Mouse (Mus musculus): ENCODE measurements around the gene Thumpd3. TPM values are rescaled to one million over a fixed set of nuclear protein-coding genes. Genes with fewer than 3 reads are reported as not detected.

The Thumpd3 gene
- 10 to 100 TPM; 29.4 TPM for total RNA-seq (2021)

DNA sequence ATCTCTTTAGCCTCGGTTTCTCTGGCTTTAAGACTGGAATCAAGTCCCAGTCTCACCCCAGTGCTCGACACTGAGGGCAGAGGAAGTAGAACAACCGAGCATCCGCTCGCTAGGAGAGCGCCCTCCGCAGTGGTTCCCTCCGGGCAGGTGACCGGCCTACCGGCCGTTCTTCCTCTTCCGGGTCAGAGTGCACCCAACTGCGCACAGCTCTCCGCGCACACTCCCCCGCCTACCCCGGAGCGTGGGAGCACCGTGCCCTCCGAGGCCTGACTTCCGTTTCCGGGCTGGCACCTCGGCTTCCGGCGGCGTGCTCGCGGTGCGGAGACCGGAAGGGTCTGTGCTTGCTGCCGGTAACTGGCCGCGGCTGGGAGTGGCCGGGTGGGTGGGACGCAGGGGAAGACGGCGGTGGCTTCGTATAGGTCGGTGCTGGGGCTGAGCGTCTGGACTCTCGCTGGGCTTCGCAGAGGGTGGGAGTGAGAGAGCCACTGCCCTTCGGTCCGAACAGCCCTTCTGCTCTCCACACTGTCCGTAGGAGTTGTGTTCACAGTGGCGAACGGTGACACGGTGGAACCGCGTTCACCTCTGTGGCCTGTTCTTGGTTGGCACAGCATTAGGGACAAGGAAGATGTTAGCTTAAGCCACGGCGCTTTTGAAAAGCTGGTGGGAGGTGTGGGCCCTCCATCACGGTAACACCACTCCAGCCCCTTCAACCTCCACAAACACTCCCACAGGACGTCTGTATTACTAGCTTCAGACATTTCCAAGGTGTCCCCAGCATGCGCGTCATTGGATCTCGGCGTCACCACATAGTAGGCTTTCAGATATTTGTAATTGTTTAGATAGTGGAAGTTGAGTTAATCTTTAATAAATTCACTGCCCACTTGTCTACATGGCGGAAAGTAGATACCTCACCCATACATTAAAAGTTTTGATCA lies at the start of gene Thumpd3:
Gene Thumpd3, plus strand, starts transcription at position 185 of the 935 bp plus-strand sequence.
- DNase-seq (ENCODE audit: low spot score in 2 of 2) = peak; percentile 96 to 98
- intact Hi-C loops (cut with DNase I) = loop anchor here (1.0 to 5.0 kb wide), 3 partner anchors 30 to 261 kb away; partner anchors contain the start of genes Brpf1 and Mtmr14

DNA sequence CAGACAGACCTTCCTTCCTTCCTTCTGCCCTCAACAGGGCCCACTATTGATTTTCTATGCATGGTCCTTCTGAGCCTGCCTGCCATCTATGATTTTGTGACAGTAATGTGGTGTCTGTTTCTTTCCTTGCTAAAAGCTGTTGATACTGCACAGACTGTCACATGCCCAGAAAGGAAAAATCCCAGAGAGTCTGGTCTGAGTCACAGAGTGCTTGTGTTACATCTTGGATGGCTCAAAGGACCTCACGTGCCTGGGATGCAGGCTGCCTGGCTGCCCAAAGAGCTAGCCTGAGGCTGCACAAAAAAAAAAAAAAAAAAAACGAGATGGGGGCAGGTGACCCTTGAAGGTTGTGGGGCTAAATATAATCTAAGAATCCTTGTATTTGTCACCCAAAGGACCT lies 46.8 kb upstream of the Thumpd3 start:
- intact Hi-C loops (cut with DNase I) = no loop called here
- DNase-seq (ENCODE audit: low spot score in 2 of 2) = peak in 1 of 2 experiments; percentile 51

GRCm38 (mm10) chr6:113000666-113001287 lies 45.2 kb upstream of the Thumpd3 start:
- intact Hi-C loops (cut with DNase I) = loop anchor here (1.0 to 10.0 kb wide), 5 partner anchors 49 to 506 kb away; partner anchors contain the start of gene Srgap3
- DNase-seq (ENCODE audit: low spot score in 2 of 2) = peak; percentile 90 to 95

DNA sequence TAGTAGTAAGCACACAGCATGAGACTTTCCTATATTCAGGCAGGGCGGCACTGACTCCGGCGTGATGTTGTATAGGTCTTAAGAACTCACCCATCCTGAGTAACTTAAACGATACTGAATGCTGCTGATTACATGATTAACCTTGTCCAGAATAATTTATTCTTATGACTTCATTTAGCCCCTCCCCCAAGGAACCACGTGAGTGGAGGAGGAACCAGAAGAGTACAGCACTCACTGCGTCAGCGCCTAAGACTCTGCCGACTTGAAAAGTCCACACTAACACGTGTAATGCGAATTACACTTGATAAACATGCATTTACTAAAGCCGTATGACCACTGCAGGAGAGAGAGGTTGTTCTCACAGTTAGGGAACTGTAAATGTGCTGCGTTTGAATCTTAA lies 44.3 kb upstream of the Thumpd3 start:
- DNase-seq (ENCODE audit: low spot score in 2 of 2) = no peak
- intact Hi-C loops (cut with DNase I) = loop anchor here (1.0 to 10.0 kb wide), 5 partner anchors 50 to 507 kb away; partner anchors contain the start of gene Srgap3

DNA sequence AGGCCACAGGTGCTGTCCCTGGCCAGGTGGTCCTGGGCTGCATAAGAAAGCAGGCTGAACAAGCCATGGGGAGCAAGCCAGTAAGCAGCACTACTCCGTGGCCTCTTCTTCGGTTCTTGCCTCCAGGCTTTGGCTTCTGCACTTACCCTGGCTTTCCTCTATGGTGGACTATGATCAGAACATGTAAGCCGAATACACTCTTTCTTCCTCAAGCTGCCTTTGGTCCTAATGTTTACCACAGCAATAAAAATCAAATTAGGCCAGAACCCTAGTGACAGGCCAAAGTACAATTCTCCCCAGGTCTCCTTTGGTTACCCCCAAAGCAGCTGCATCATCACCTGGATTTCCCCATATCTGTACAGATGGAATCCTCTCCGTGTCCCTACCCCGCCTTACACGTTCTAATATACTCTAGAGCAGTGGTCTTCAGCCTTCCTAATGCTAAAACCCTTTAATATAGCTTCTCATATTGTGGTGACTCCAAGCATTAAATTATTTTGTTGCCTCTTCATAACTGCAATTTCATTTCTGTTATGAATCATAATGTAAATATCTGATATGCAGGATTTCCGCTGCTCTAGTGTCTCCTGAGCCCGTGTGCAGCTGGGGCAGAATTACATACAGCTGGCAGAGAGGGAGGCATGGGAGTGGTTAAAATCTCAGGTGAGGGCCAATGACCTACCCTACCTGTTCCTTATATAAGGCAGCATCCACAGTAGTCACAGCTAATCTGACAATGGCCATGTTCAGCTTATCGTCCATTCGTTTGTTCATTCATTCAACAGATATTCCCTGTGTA lies 42.5 kb upstream of the Thumpd3 start:
- DNase-seq (ENCODE audit: low spot score in 2 of 2) = no peak
- intact Hi-C loops (cut with DNase I) = loop anchor here (10.0 kb wide), 1 partner anchor 509 kb away; no protein-coding TSS in a partner anchor

DNA sequence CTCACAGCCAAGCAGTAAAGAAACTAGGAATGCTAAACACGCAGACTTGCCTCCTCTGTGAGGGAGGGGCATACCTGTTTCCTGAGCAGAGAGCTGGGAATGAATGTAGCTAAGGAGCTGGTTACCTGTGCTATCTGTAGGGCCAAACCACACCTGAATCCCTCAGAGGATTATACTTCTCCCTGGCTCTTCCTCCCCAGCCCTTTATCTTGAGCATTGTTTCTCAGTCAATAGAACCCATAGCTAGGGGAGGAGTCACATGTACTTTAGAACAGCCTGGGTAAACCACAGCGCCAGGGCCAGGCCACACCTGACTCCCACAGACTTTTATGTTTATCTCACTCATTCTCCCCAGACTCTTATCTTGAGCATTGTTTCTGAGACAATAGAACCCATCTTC lies 39.2 kb upstream of the Thumpd3 start:
- no peak for DNase-seq (ENCODE audit: low spot score in 2 of 2)
- intact Hi-C loops (cut with DNase I) = loop anchor here (10.0 kb wide), 1 partner anchor 512 kb away; no protein-coding TSS in a partner anchor

DNA sequence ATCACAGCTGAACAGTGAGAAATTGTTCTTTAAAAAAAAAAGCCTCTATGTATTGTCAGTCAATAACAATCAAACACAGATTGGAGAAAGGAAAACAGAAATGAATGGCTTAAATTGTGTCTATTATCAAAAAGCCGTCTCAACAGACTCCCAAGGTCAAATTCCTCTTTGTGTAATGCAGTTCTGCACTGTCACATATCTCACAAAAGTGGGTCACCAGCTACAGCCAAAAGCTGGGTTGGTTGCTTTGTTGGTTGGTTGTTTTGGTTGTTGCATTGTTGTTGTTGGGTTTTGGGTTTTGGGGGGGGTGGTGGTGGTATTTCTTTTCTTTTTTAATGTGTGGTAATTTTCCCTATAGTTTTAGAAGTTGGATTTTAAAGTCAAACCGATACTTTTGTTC lies 34.1 kb upstream of the Thumpd3 start:
- DNase-seq (ENCODE audit: low spot score in 2 of 2) = no peak
- intact Hi-C loops (cut with DNase I) = no loop called here

GRCm38 (mm10) chr6:113012495-113012941 lies 33.5 kb upstream of the Thumpd3 start:
- peak in 1 of 2 experiments; percentile 65 for DNase-seq (ENCODE audit: low spot score in 2 of 2)
- intact Hi-C loops (cut with DNase I) = no loop called here

- DNase-seq (ENCODE audit: low spot score in 2 of 2) = no peak
- intact Hi-C loops (cut with DNase I) = no loop called here
These were observed 32.5 kb upstream of the Thumpd3 start for GRCm38 (mm10) chr6:113013550-113013949.

DNA sequence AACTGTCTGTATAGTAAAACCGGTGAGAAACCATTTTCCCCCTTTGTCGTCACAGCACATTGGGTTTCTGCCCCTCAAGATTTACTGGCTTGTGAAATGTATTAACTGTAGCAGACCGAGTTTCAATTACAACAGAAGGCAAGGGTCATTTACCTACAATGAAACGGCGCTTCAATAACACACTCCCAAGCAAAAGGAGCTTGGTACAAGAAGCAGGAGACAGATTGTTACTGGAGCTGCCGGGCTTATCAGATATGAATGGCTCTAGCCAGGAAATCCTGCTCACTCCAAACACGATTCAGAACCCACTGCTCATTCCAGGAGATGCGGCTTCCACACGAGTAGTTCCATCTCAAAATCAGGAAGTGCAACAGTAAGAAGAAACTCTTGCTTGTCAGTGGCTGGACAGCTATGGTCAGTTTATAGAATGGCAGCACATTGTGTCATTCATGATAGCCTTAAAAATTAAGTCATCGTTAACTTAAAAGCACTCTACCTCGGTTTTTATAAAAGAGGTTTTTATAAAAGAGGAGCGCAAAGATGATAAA lies 28.5 kb upstream of the Thumpd3 start:
- intact Hi-C loops (cut with DNase I) = no loop called here
- no peak for DNase-seq (ENCODE audit: low spot score in 2 of 2)

DNA sequence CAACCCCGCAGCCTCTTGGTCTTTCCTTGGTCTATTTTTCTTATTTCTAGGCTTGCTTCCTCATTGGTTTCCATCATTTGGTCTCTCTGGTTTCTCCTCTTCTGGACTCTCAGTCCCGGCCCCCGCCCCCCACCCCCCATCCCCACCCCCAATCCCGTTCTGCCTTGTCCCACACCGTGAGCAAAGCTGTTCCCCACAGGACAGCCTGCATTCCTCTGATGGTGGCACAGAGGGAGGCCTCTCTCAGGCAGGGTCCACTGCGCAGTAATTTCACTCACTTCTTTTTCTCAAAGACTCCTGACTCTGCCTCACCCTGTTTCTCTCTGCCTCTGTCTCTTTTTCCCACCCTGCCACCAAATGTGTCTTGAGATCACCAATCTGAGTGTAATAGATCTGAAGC lies 27.9 kb upstream of the Thumpd3 start:
- no peak for DNase-seq (ENCODE audit: low spot score in 2 of 2)
- intact Hi-C loops (cut with DNase I) = no loop called here

- intact Hi-C loops (cut with DNase I) = loop anchor here (2.0 kb wide), 1 partner anchor 202 kb away; no protein-coding TSS in a partner anchor
- peak; percentile 59 to 94 for DNase-seq (ENCODE audit: low spot score in 2 of 2)
These were observed 21.2 kb upstream of the Thumpd3 start for GRCm38 (mm10) chr6:113024866-113025265.

GRCm38 (mm10) chr6:113025774-113026173 lies 20.3 kb upstream of the Thumpd3 start:
- no peak for DNase-seq (ENCODE audit: low spot score in 2 of 2)
- intact Hi-C loops (cut with DNase I) = loop anchor here (2.0 kb wide), 1 partner anchor 203 kb away; no protein-coding TSS in a partner anchor

DNA sequence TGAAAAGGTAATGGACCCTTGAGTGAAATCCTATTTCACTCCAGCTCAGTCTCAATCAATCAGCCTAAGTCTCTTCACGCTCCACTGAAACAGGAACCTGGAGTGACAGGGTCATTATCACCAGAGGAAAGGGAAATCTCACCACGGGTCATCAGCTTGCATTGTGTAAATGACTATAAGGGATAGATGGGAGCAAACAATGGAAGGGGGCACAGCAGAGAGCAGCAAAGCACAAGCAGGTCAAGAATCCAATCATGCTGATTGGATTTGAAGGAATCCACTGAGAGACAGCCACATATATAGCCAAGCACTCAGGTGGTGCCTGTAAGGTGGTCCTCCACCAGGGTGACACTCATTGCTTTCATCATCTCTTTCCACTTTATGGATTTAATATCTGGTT lies 18.6 kb upstream of the Thumpd3 start:
- intact Hi-C loops (cut with DNase I) = no loop called here

GRCm38 (mm10) chr6:113029006-113029405 lies 17.0 kb upstream of the Thumpd3 start:
- no peak for DNase-seq (ENCODE audit: low spot score in 2 of 2)
- intact Hi-C loops (cut with DNase I) = no loop called here

More for the DNA sequence above, 18.6 kb upstream of the Thumpd3 start:
- no peak for DNase-seq (ENCODE audit: low spot score in 2 of 2)

GRCm38 (mm10) chr6:113030553-113030952 lies 15.5 kb upstream of the Thumpd3 start:
- no peak for DNase-seq (ENCODE audit: low spot score in 2 of 2)
- intact Hi-C loops (cut with DNase I) = no loop called here

GRCm38 (mm10) chr6:113030970-113031660 lies 14.9 kb upstream of the Thumpd3 start:
- no peak for DNase-seq (ENCODE audit: low spot score in 2 of 2)
- intact Hi-C loops (cut with DNase I) = no loop called here

DNA sequence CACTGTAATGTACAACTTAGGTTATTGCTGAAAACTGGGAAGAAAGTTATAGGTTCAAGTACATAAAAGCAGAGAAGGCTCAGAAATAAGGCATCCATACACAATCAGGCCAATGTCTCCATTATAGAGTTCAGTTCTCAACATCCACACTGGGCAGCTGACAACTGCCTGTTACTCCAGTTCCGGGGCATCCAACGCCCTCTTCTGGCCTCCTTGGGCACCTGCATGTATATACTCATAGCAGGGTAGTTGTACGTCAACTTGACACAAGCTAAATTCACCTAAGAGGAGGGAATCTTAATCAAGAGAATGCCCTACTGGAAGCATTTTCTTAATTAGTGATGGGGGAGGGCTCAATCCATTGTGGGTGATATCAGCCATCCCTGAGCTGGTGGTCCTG lies 13.9 kb upstream of the Thumpd3 start:
- intact Hi-C loops (cut with DNase I) = no loop called here
- DNase-seq (ENCODE audit: low spot score in 2 of 2) = no peak

DNA sequence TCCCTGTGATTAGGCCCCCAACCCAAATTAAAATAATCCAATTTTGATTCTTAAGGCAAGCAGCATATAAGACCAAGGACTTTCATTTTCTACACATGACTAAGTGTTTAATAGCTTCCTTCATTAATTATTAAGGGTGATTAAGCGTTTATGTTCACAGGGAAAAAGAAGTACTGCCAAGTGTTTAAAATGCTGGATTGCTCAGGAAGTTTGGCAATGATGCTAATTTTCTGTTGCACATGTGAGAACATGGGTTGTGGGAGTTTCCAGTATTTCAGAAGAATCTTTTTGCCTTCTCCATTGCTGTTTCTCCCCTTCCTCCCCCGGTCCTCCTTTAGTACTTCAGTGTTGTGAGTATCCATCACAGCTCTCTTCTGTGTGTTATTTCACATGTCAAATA lies 12.8 kb upstream of the Thumpd3 start:
- intact Hi-C loops (cut with DNase I) = no loop called here

More for the DNA sequence above, 12.8 kb upstream of the Thumpd3 start:
- no peak for DNase-seq (ENCODE audit: low spot score in 2 of 2)
